Mouse (Mus musculus) lung, embryonic 15.5 days (tissue): ENCODE measurements at regions not wholly inside any gene's neighbourhood (a gene's known extent, or its start where the extent isn't known, plus 50 kb on each side); places are given as distances from the start of the nearest gene placed in this dataset.

Experiments used
- ATAC-seq: fragments of 200-750 bp; cut with Nextera tagmentation; 2 replicates; pipeline ENCODE4 v1.8.0; 2017; ENCODE audit warnings: moderate number of reproducible peaks, borderline replicate concordance; ENCODE audit not compliant: low FRiP score, low TSS enrichment; ENCODE audit errors: extremely low read depth
- H3K27ac ChIP-seq: fragments of 300-500 bp; sonication (generic); 2 replicates; pipeline ENCODE4 v1.5.1; 2015; ENCODE audit warnings: moderate library complexity, mild to moderate bottlenecking, inconsistent platforms
- H3K27me3 ChIP-seq: fragments of 300-500 bp; sonication (generic); 2 replicates; pipeline ENCODE4 v1.6.1; 2015; ENCODE audit warnings: inconsistent platforms
- H3K36me3 ChIP-seq: fragments of 300-500 bp; sonication (generic); 2 replicates; pipeline ENCODE4 v1.6.1; 2015; ENCODE audit warnings: inconsistent platforms
- H3K4me1 ChIP-seq: fragments of 300-500 bp; sonication (generic); 2 replicates; pipeline ENCODE4 v1.6.1; 2015; ENCODE audit warnings: inconsistent platforms
- H3K4me2 ChIP-seq: fragments of 300-500 bp; sonication (generic); 2 replicates; pipeline ENCODE4 v1.6.1; 2015; ENCODE audit warnings: inconsistent platforms, mild to moderate bottlenecking, moderate library complexity
- H3K4me3 ChIP-seq: fragments of 300-500 bp; sonication (generic); 2 replicates; pipeline ENCODE4 v1.5.1; 2015; ENCODE audit warnings: mild to moderate bottlenecking, inconsistent platforms
- H3K9ac ChIP-seq: fragments of 300-500 bp; sonication (generic); 2 replicates; pipeline ENCODE4 v1.6.1; 2015; ENCODE audit warnings: inconsistent platforms
- H3K9me3 ChIP-seq: fragments of 300-500 bp; sonication (generic); 2 replicates; pipeline ENCODE4 v1.6.1; 2016; ENCODE audit warnings: inconsistent platforms
- WGBS: fragments of 180-500 bp; shearing (Covaris S2); methylation state at CpG from one replicate; pipeline ENCODE4 v1.1.7; 2015; 5-methylcytosine and 5-hydroxymethylcytosine counted together

GRCm38 (mm10) chr12:79925704-79926588, 186.9 kb downstream of the Zfp36l1 start:
- H3K4me2 ChIP-seq = no peak overlapping the region
- no peaks in the 10 kb centered on the region for H3K9me3 ChIP-seq
- H3K27ac ChIP-seq = peak overlapping the region; percentile 91
- peaks cover 73% of the 10 kb centered on the region for H3K4me1 ChIP-seq
- H3K4me3 ChIP-seq = no peak overlapping the region
- WGBS = 19% methylated on average over 6 of the region's 6 CpGs
- H3K27me3 ChIP-seq = no peaks in the 10 kb centered on the region
- no peaks in the 10 kb centered on the region for H3K36me3 ChIP-seq
- ATAC-seq = peak; percentile 53; the same call in 1 of the 2 replicates
- H3K9ac ChIP-seq = no peak overlapping the region

- ATAC-seq = peak; percentile 14; the same call in 1 of the 2 replicates
- Histone ChIP-seq H3K27me3 (no peaks in the 10 kb centered on the region), H3K4me1 (peaks cover 68% of the 10 kb centered on the region), H3K9me3 (no peaks in the 10 kb centered on the region), H3K36me3 (no peaks in the 10 kb centered on the region), H3K27ac (peak overlapping the region; percentile 91), H3K9ac (no peak overlapping the region), H3K4me3 (no peak overlapping the region), H3K4me2 (0 out of 2 replicates have a peak overlapping the region, but pooled peaks have one; percentile 4)
- WGBS = 13% methylated on average over 16 of the region's 16 CpGs
Observed at GRCm38 (mm10) chr12:79924921-79925703, 187.7 kb downstream of the Zfp36l1 start.

GRCm38 (mm10) chr12:79923811-79924210, 189.0 kb downstream of the Zfp36l1 start:
- ATAC-seq = no peak
- Histone ChIP-seq H3K27ac (peak overlapping the region; percentile 91; the same call in 1 of the 2 replicates), H3K4me3 (no peak overlapping the region), H3K4me1 (peaks cover 57% of the 10 kb centered on the region), H3K9me3 (no peaks in the 10 kb centered on the region), H3K9ac (no peak overlapping the region), H3K4me2 (no peak overlapping the region), H3K36me3 (no peaks in the 10 kb centered on the region), H3K27me3 (no peaks in the 10 kb centered on the region)
- 72% methylated on average over 6 of the region's 6 CpGs for WGBS

GRCm38 (mm10) chr12:79921786-79922185, 191.0 kb downstream of the Zfp36l1 start:
- no peak overlapping the region for H3K9ac ChIP-seq
- H3K4me2 ChIP-seq = no peak overlapping the region
- 28% methylated on average over 5 of the region's 5 CpGs for WGBS
- no peaks in the 10 kb centered on the region for H3K27me3 ChIP-seq
- H3K27ac ChIP-seq = peak overlapping the region; percentile 36; the same call in 1 of the 2 replicates
- ATAC-seq = no peak
- H3K4me3 ChIP-seq = no peak overlapping the region
- H3K9me3 ChIP-seq = no peaks in the 10 kb centered on the region
- peaks cover 60% of the 10 kb centered on the region for H3K4me1 ChIP-seq
- no peaks in the 10 kb centered on the region for H3K36me3 ChIP-seq

- ATAC-seq = no peak
- H3K4me3 ChIP-seq = no peak overlapping the region
- no peaks in the 10 kb centered on the region for H3K9me3 ChIP-seq
- H3K27me3 ChIP-seq = no peaks in the 10 kb centered on the region
- 78% methylated on average over 5 of the region's 5 CpGs for WGBS
- no peak overlapping the region for H3K4me2 ChIP-seq
- no peaks in the 10 kb centered on the region for H3K36me3 ChIP-seq
- no peak overlapping the region for H3K9ac ChIP-seq
- H3K4me1 ChIP-seq = peaks cover 37% of the 10 kb centered on the region
- peak overlapping the region; percentile 87; the same call in 1 of the 2 replicates for H3K27ac ChIP-seq
Observed at GRCm38 (mm10) chr12:79918983-79919382, 193.8 kb downstream of the Zfp36l1 start.

- H3K4me1 ChIP-seq = peaks cover 37% of the 10 kb centered on the region
- no peaks in the 10 kb centered on the region for H3K36me3 ChIP-seq
- H3K27ac ChIP-seq = peak overlapping the region; percentile 87
- H3K4me3 ChIP-seq = no peak overlapping the region
- H3K9ac ChIP-seq = no peak overlapping the region
- WGBS = 24% methylated on average over 10 of the region's 10 CpGs
- no peak; the same call in 1 of the 2 replicates for ATAC-seq
- H3K27me3 ChIP-seq = no peaks in the 10 kb centered on the region
- no peak overlapping the region for H3K4me2 ChIP-seq
- no peaks in the 10 kb centered on the region for H3K9me3 ChIP-seq
Observed at GRCm38 (mm10) chr12:79917634-79918289, 195.1 kb downstream of the Zfp36l1 start.

- no peaks in the 10 kb centered on the region for H3K9me3 ChIP-seq
- H3K4me1 ChIP-seq = peaks cover 37% of the 10 kb centered on the region
- H3K4me2 ChIP-seq = no peak overlapping the region
- whole genome bisulfite sequencing = 55% methylated on average over 5 of the region's 5 CpGs
- no peak overlapping the region for H3K4me3 ChIP-seq
- no peaks in the 10 kb centered on the region for H3K36me3 ChIP-seq
- H3K27ac ChIP-seq = peak overlapping the region; percentile 87
- H3K27me3 ChIP-seq = no peaks in the 10 kb centered on the region
- no peak for ATAC-seq
- no peak overlapping the region for H3K9ac ChIP-seq
Observed at GRCm38 (mm10) chr12:79916896-79917633, 195.7 kb downstream of the Zfp36l1 start.

GRCm38 (mm10) chr12:79913898-79914297, 198.9 kb downstream of the Zfp36l1 start:
- no peak overlapping the region for H3K4me2 ChIP-seq
- H3K36me3 ChIP-seq = no peaks in the 10 kb centered on the region
- no peak for ATAC-seq
- peaks cover 34% of the 10 kb centered on the region for H3K4me1 ChIP-seq
- no peak overlapping the region for H3K4me3 ChIP-seq
- H3K9me3 ChIP-seq = no peaks in the 10 kb centered on the region
- H3K27me3 ChIP-seq = no peaks in the 10 kb centered on the region
- H3K9ac ChIP-seq = no peak overlapping the region
- H3K27ac ChIP-seq = no peak overlapping the region
- WGBS = 81% methylated on average over 6 of the region's 6 CpGs

- H3K4me2 ChIP-seq = no peak overlapping the region
- WGBS = 87% methylated on average over 10 of the region's 10 CpGs
Observed at GRCm38 (mm10) chr12:79912281-79913063, 200.3 kb downstream of the Zfp36l1 start.

GRCm38 (mm10) chr12:79910884-79911759, 201.7 kb downstream of the Zfp36l1 start:
- Histone ChIP-seq H3K4me1 (peaks cover 27% of the 10 kb centered on the region), H3K4me3 (no peak overlapping the region), H3K27ac (peak overlapping the region; percentile 27; the same call in 1 of the 2 replicates), H3K9me3 (no peaks in the 10 kb centered on the region), H3K9ac (no peak overlapping the region), H3K27me3 (no peaks in the 10 kb centered on the region), H3K4me2 (no peak overlapping the region), H3K36me3 (no peaks in the 10 kb centered on the region)
- WGBS = 53% methylated on average over 15 of the region's 15 CpGs
- no peak for ATAC-seq

More at GRCm38 (mm10) chr12:79912281-79913063, 200.3 kb downstream of the Zfp36l1 start:
- Histone ChIP-seq H3K4me3 (no peak overlapping the region), H3K9ac (no peak overlapping the region), H3K4me1 (peaks cover 24% of the 10 kb centered on the region), H3K36me3 (no peaks in the 10 kb centered on the region), H3K27ac (no peak overlapping the region), H3K9me3 (no peaks in the 10 kb centered on the region), H3K27me3 (no peaks in the 10 kb centered on the region)
- no peak for ATAC-seq
